Mouse (Mus musculus) mouse embryonic stem cell (cell line): ENCODE results near the gene Sln.

ENCODE experiments used
- in situ Hi-C, 2 experiments: fragments of 300-500 bp; cut with MboI; formaldehyde crosslinking; loops; 1 replicate in 1 of 2; 3 replicates in 1 of 2; pipeline ENCODE4 v1.14.3; 2019 to 2020; ENCODE audit warnings: low sequenced_read_pairs in 2 of 2, low pct_unique_long_range_greater_than_20kb in 1 of 2, mixed read lengths in 1 of 2; ENCODE audit not compliant: unreplicated experiment in 1 of 2

Sln gene

GRCm38 (mm10) chr9:53849864-53850263 is at the start of gene Sln:
Sln (plus strand) TSS chr9:53850164.
- in situ Hi-C loops = no loop called here

GRCm38 (mm10) chr9:53802921-53803320 is 47.0 kb upstream of the Sln start:
- in situ Hi-C loops = no loop called here

- in situ Hi-C loops = no loop called here
Observed at GRCm38 (mm10) chr9:53806496-53807086, 43.4 kb upstream of the Sln start.

GRCm38 (mm10) chr9:53813418-53813817 is 36.5 kb upstream of the Sln start:
- in situ Hi-C loops = loop anchor here in 1 of 2 experiments (10.0 kb wide), 1 partner anchor 59 kb away; no protein-coding TSS in a partner anchor

GRCm38 (mm10) chr9:53818760-53819159 is 31.2 kb upstream of the Sln start:
- in situ Hi-C loops = loop anchor here in 1 of 2 experiments (10.0 kb wide), 1 partner anchor 64 kb away; no protein-coding TSS in a partner anchor

- in situ Hi-C loops = loop anchor here in 1 of 2 experiments (10.0 kb wide), 1 partner anchor 81 kb away; no protein-coding TSS in a partner anchor
Observed at GRCm38 (mm10) chr9:53825318-53825717, 24.6 kb upstream of the Sln start.

GRCm38 (mm10) chr9:53829081-53829865 is 20.7 kb upstream of the Sln start:
- in situ Hi-C loops = loop anchor here in 1 of 2 experiments (10.0 kb wide), 1 partner anchor 84 kb away; no protein-coding TSS in a partner anchor

GRCm38 (mm10) chr9:53829866-53830209 is 20.1 kb upstream of the Sln start:
- in situ Hi-C loops = loop anchor here in 1 of 2 experiments (10.0 kb wide), 1 partner anchor 85 kb away; no protein-coding TSS in a partner anchor

GRCm38 (mm10) chr9:53835039-53835438 is 14.9 kb upstream of the Sln start:
- in situ Hi-C loops = no loop called here

- in situ Hi-C loops = no loop called here
Observed at GRCm38 (mm10) chr9:53835976-53836375, 14.0 kb upstream of the Sln start.

- in situ Hi-C loops = no loop called here
Observed at GRCm38 (mm10) chr9:53838816-53839215, 11.1 kb upstream of the Sln start.

GRCm38 (mm10) chr9:53848548-53848947 is 1.4 kb upstream of the Sln start:
- in situ Hi-C loops = no loop called here

- in situ Hi-C loops = no loop called here
Observed at GRCm38 (mm10) chr9:53852158-53852557, 2.2 kb downstream of the Sln start.

- in situ Hi-C loops = no loop called here
Observed at GRCm38 (mm10) chr9:53853672-53854071, 3.7 kb downstream of the Sln start.

GRCm38 (mm10) chr9:53854525-53854924 is 4.6 kb downstream of the Sln start:
- in situ Hi-C loops = no loop called here

- in situ Hi-C loops = no loop called here
Observed at GRCm38 (mm10) chr9:53857864-53858263, 7.9 kb downstream of the Sln start.

- in situ Hi-C loops = no loop called here
Observed at GRCm38 (mm10) chr9:53873239-53873638, 23.3 kb downstream of the Sln start.

- in situ Hi-C loops = loop anchor here (25.0 kb wide), 2 partner anchors 110 to 235 kb away; partner anchors contain the start of gene Elmod1 (in 1 of the 2)
Observed at GRCm38 (mm10) chr9:53877423-53877822, 27.5 kb downstream of the Sln start.

- in situ Hi-C loops = loop anchor here (10.0 to 25.0 kb wide), 3 partner anchors 101 to 229 kb away; partner anchors contain the start of gene Elmod1 (in 1 of the 2)
Observed at GRCm38 (mm10) chr9:53883588-53884280, 33.8 kb downstream of the Sln start.
